Mouse (Mus musculus): Measurements from ENCODE around the gene Blcap. TPM values are rescaled to one million over a fixed set of nuclear protein-coding genes. Genes with fewer than 3 reads are reported as not detected.

Blcap gene
- polyA plus RNA-seq, 1 experiment from 2014 or later: 25.9 TPM

DNA sequence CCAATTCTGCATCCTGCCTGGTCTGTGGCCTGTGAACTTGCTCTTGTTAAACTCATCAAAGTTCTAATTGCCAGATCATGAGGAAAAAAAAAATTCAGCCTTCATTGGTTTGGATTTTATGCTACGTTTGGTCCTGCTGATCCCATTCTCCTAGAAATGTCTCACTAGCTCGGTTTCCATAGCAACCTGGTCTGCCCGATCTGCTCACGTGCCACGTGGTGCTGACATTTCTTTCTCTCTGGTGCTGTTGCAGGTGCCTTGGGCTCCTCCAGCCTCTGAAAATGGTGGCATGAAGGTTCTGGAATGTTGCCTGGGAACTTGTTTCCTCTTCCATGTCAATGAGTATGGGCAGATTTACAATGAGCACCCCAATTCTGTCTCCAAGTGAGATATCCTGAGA is 50.6 kb downstream of the Blcap start:
- H3K9me3 ChIP-seq (ENCODE audit: control insufficient read depth, low read length): no peaks in the 10 kb centered on the region
- no peak overlapping the region for H3K4me3 ChIP-seq (ENCODE audit: low read depth, low read length)
- no peak overlapping the region for H3K4me2 ChIP-seq
- H3K4me1 ChIP-seq (replicated peaks; ENCODE audit: control insufficient read depth, insufficient read depth, low read length): no peaks in the 10 kb centered on the region
- H3K9ac ChIP-seq (ENCODE audit: low read depth, low read length): no peak overlapping the region
- H3K36me3 ChIP-seq (ENCODE audit: control insufficient read depth, insufficient read depth, low read length): no peaks in the 10 kb centered on the region
- no peak overlapping the region for H3K27ac ChIP-seq (ENCODE audit: low read depth, low read length)
- H3K27me3 ChIP-seq (replicated peaks; ENCODE audit: control insufficient read depth, insufficient read depth, low read length): no peaks in the 10 kb centered on the region
- ATAC-seq (replicated peaks; ENCODE audit: low FRiP score) (no peak), DNase-seq (ENCODE audit: low spot score) (no peak)
- 53% methylated on average over 5 of the region's 5 CpGs for WGBS

DNA sequence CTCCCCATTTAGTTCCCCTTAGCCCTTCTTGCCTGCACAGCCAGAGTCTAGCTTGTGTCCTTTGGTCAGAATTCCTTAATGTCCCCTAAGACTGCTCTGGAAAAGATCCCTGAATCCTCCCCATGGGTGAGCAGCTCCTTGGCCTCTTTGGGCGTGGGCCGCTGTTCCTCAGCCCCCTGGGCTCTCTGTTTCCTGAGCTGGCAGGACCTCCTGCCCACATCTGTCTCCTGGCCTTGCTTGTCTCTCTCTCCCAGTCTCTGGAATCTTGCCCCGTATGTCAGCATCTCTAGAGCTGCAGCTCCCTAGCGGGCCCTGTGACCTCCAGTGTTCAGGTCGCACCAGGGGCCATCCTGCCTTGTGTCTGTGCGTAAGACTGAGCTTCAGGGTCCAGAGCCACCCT is 51.6 kb downstream of the Blcap start:
- 54% methylated on average over 6 of the region's 6 CpGs for WGBS
- ATAC-seq (replicated peaks; ENCODE audit: low FRiP score): no peak
- no peaks in the 10 kb centered on the region for H3K9me3 ChIP-seq (ENCODE audit: control insufficient read depth, low read length)

DNA sequence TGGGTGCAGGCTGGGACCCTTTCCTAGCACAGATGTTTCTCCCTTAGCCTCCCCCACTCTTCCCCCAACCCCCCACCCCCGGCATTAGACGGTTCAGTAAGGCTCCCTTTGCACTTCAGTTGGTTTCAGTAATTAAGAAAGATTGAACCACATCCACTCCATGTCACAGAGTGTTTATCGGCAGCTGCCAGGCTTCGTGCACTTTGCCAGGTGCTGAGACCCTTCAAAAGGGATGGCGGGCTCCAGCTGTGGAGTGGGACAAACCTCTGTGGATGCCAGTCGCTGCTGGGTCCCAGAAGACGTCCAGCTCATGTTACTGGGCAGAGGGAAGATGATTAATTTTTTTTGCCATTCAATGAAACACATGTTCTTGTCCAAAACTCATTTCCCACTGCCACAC is 52.6 kb downstream of the Blcap start:
- no peaks in the 10 kb centered on the region for H3K27me3 ChIP-seq (replicated peaks; ENCODE audit: control insufficient read depth, insufficient read depth, low read length)
- H3K4me2 ChIP-seq: no peak overlapping the region
- H3K27ac ChIP-seq (ENCODE audit: low read depth, low read length): no peak overlapping the region
- H3K9ac ChIP-seq (ENCODE audit: low read depth, low read length): no peak overlapping the region
- no peaks in the 10 kb centered on the region for H3K9me3 ChIP-seq (ENCODE audit: control insufficient read depth, low read length)
- no peak for DNase-seq (ENCODE audit: low spot score)
- H3K4me1 ChIP-seq (replicated peaks; ENCODE audit: control insufficient read depth, insufficient read depth, low read length): no peaks in the 10 kb centered on the region
- 63% methylated on average over 7 of the region's 7 CpGs for WGBS
- H3K4me3 ChIP-seq (ENCODE audit: low read depth, low read length): no peak overlapping the region
- no peak for ATAC-seq (replicated peaks; ENCODE audit: low FRiP score)
- H3K36me3 ChIP-seq (ENCODE audit: control insufficient read depth, insufficient read depth, low read length): no peaks in the 10 kb centered on the region

More for the DNA sequence above, 51.6 kb downstream of the Blcap start:
- Histone ChIP-seq H3K9ac (ENCODE audit: low read depth, low read length) (no peak overlapping the region), H3K4me2 (no peak overlapping the region), H3K36me3 (ENCODE audit: control insufficient read depth, insufficient read depth, low read length) (no peaks in the 10 kb centered on the region), H3K4me3 (ENCODE audit: low read depth, low read length) (no peak overlapping the region), H3K27me3 (replicated peaks; ENCODE audit: control insufficient read depth, insufficient read depth, low read length) (no peaks in the 10 kb centered on the region), H3K4me1 (replicated peaks; ENCODE audit: control insufficient read depth, insufficient read depth, low read length) (no peaks in the 10 kb centered on the region), H3K27ac (ENCODE audit: low read depth, low read length) (no peak overlapping the region)
- no peak for DNase-seq (ENCODE audit: low spot score)

- no peaks in the 10 kb centered on the region for H3K36me3 ChIP-seq (ENCODE audit: control insufficient read depth, insufficient read depth, low read length)
- no peaks in the 10 kb centered on the region for H3K27me3 ChIP-seq (replicated peaks; ENCODE audit: control insufficient read depth, insufficient read depth, low read length)
Observed at GRCm38 (mm10) chr2:157517526-157517925, 53.5 kb downstream of the Blcap start.

DNA sequence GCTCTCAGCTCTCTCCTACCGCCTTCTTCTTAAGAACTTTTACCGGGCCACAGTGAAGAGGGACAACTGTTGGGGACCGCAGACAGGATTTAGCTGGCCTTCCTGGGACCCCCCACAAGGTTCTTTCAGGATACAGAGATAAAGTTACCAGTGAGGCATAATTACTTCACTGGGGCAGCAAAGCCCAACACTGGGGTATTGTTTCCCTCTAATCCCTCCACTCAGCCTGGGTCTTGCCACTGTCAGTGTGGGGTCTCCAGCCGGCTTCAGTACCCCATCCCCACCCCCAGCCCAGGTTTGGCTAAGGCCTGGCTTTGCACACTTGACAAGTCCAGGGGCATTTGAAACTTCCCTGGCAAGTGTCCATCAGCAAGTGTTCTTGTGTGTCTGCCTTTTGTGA is 56.7 kb downstream of the Blcap start:
- 30% methylated on average over 4 of the region's 4 CpGs for WGBS

More at GRCm38 (mm10) chr2:157517526-157517925, 53.5 kb downstream of the Blcap start:
- Histone ChIP-seq H3K4me1 (replicated peaks; ENCODE audit: control insufficient read depth, insufficient read depth, low read length) (no peaks in the 10 kb centered on the region), H3K4me2 (no peak overlapping the region), H3K4me3 (ENCODE audit: low read depth, low read length) (no peak overlapping the region), H3K27ac (ENCODE audit: low read depth, low read length) (no peak overlapping the region), H3K9me3 (ENCODE audit: control insufficient read depth, low read length) (no peaks in the 10 kb centered on the region), H3K9ac (ENCODE audit: low read depth, low read length) (no peak overlapping the region)
- 52% methylated on average over 6 of the region's 6 CpGs for WGBS
- no peak for DNase-seq (ENCODE audit: low spot score)
- ATAC-seq (replicated peaks; ENCODE audit: low FRiP score): no peak

GRCm38 (mm10) chr2:157513737-157514208 is 57.3 kb downstream of the Blcap start:
- Histone ChIP-seq H3K4me2 (no peak overlapping the region), H3K27me3 (replicated peaks; ENCODE audit: control insufficient read depth, insufficient read depth, low read length) (no peaks in the 10 kb centered on the region), H3K9me3 (ENCODE audit: control insufficient read depth, low read length) (no peaks in the 10 kb centered on the region), H3K9ac (ENCODE audit: low read depth, low read length) (no peak overlapping the region), H3K27ac (ENCODE audit: low read depth, low read length) (no peak overlapping the region), H3K36me3 (ENCODE audit: control insufficient read depth, insufficient read depth, low read length) (no peaks in the 10 kb centered on the region), H3K4me1 (replicated peaks; ENCODE audit: control insufficient read depth, insufficient read depth, low read length) (peaks cover 3% of the 10 kb centered on the region; the same call in 1 of the 2 replicates), H3K4me3 (ENCODE audit: low read depth, low read length) (no peak overlapping the region)
- ATAC-seq (replicated peaks; ENCODE audit: low FRiP score) (no peak), DNase-seq (ENCODE audit: low spot score) (no peak)
- WGBS: 38% methylated on average over 9 of the region's 9 CpGs

More for the DNA sequence above, 56.7 kb downstream of the Blcap start:
- no peak overlapping the region for H3K9ac ChIP-seq (ENCODE audit: low read depth, low read length)
- H3K4me3 ChIP-seq (ENCODE audit: low read depth, low read length): no peak overlapping the region
- DNase-seq (ENCODE audit: low spot score): no peak
- no peak for ATAC-seq (replicated peaks; ENCODE audit: low FRiP score)
- H3K9me3 ChIP-seq (ENCODE audit: control insufficient read depth, low read length): no peaks in the 10 kb centered on the region
- peaks cover 3% of the 10 kb centered on the region; the same call in 1 of the 2 replicates for H3K4me1 ChIP-seq (replicated peaks; ENCODE audit: control insufficient read depth, insufficient read depth, low read length)
- no peaks in the 10 kb centered on the region for H3K27me3 ChIP-seq (replicated peaks; ENCODE audit: control insufficient read depth, insufficient read depth, low read length)
- H3K36me3 ChIP-seq (ENCODE audit: control insufficient read depth, insufficient read depth, low read length): no peaks in the 10 kb centered on the region
- H3K4me2 ChIP-seq: no peak overlapping the region
- H3K27ac ChIP-seq (ENCODE audit: low read depth, low read length): no peak overlapping the region

- ATAC-seq (replicated peaks; ENCODE audit: low FRiP score) (no peak), DNase-seq (ENCODE audit: low spot score) (no peak)
- no peaks in the 10 kb centered on the region for H3K27me3 ChIP-seq (replicated peaks; ENCODE audit: control insufficient read depth, insufficient read depth, low read length)
- no peak overlapping the region for H3K4me3 ChIP-seq (ENCODE audit: low read depth, low read length)
- H3K4me1 ChIP-seq (replicated peaks; ENCODE audit: control insufficient read depth, insufficient read depth, low read length): peaks cover 3% of the 10 kb centered on the region; the same call in 1 of the 2 replicates
- no peaks in the 10 kb centered on the region for H3K36me3 ChIP-seq (ENCODE audit: control insufficient read depth, insufficient read depth, low read length)
- no peaks in the 10 kb centered on the region for H3K9me3 ChIP-seq (ENCODE audit: control insufficient read depth, low read length)
- no peak overlapping the region for H3K9ac ChIP-seq (ENCODE audit: low read depth, low read length)
- H3K27ac ChIP-seq (ENCODE audit: low read depth, low read length): no peak overlapping the region
- WGBS: 84% methylated on average over 9 of the region's 9 CpGs
- no peak overlapping the region for H3K4me2 ChIP-seq
Observed at GRCm38 (mm10) chr2:157512859-157513258, 58.2 kb downstream of the Blcap start.

DNA sequence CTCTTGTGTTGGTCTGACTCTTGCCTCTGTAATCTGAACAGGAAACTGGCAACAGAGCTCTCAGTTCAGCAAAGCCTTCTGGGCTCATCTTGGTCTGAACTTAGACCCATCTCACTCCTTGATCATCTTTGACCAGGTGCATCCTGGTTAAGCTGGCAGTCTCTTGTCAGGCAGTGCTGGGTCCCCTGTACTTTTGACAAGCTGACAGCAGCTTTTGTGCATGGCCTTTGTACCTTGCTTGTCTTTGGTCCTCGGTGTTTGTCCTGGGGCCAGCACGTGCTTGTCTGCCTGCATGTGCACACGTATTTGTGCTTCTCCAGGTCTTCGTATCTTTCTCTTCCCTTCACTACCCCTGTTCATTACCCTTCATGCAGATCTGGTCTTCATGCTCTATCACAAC is 61.0 kb downstream of the Blcap start:
- no peak overlapping the region for H3K9ac ChIP-seq (ENCODE audit: low read depth, low read length)
- DNase-seq (ENCODE audit: low spot score) (no peak), ATAC-seq (replicated peaks; ENCODE audit: low FRiP score) (no peak)
- H3K4me1 ChIP-seq (replicated peaks; ENCODE audit: control insufficient read depth, insufficient read depth, low read length): peaks cover 3% of the 10 kb centered on the region; the same call in 1 of the 2 replicates
- no peak overlapping the region for H3K4me3 ChIP-seq (ENCODE audit: low read depth, low read length)
- no peak overlapping the region for H3K4me2 ChIP-seq
- no peaks in the 10 kb centered on the region for H3K27me3 ChIP-seq (replicated peaks; ENCODE audit: control insufficient read depth, insufficient read depth, low read length)
- no peaks in the 10 kb centered on the region for H3K36me3 ChIP-seq (ENCODE audit: control insufficient read depth, insufficient read depth, low read length)
- WGBS: 56% methylated on average over 4 of the region's 4 CpGs
- H3K27ac ChIP-seq (ENCODE audit: low read depth, low read length): no peak overlapping the region
- H3K9me3 ChIP-seq (ENCODE audit: control insufficient read depth, low read length): no peaks in the 10 kb centered on the region

- Histone ChIP-seq H3K9ac (ENCODE audit: low read depth, low read length) (no peak overlapping the region), H3K36me3 (ENCODE audit: control insufficient read depth, insufficient read depth, low read length) (no peaks in the 10 kb centered on the region), H3K4me3 (ENCODE audit: low read depth, low read length) (no peak overlapping the region), H3K9me3 (ENCODE audit: control insufficient read depth, low read length) (no peaks in the 10 kb centered on the region), H3K27me3 (replicated peaks; ENCODE audit: control insufficient read depth, insufficient read depth, low read length) (no peaks in the 10 kb centered on the region), H3K4me2 (no peak overlapping the region), H3K4me1 (replicated peaks; ENCODE audit: control insufficient read depth, insufficient read depth, low read length) (peaks cover 3% of the 10 kb centered on the region; the same call in 1 of the 2 replicates), H3K27ac (ENCODE audit: low read depth, low read length) (no peak overlapping the region)
- 61% methylated on average over 5 of the region's 5 CpGs for WGBS
- ATAC-seq (replicated peaks; ENCODE audit: low FRiP score) (no peak), DNase-seq (ENCODE audit: low spot score) (no peak)
Observed at GRCm38 (mm10) chr2:157509182-157509581, 61.9 kb downstream of the Blcap start.

All from liver, embryonic 11.5 days (tissue).